Mouse (Mus musculus): ENCODE measurements around the gene Crls1. TPM values are rescaled to one million over a fixed set of nuclear protein-coding genes. Genes with fewer than 3 reads are reported as not detected.

Gene Crls1
- 28.3 and 28.8 TPM in 2 replicates for polyA plus RNA-seq (2012)

GRCm38 (mm10) chr2:132846407-132847358, at the start of gene Crls1:
Gene Crls1, plus strand, starts transcription at chr2:132846666.

GRCm38 (mm10) chr2:132815608-132816314, 30.7 kb upstream of the Crls1 start, which contains the start of the genes Trmt6 and Mcm8:
Gene Trmt6, minus strand, starts transcription at chr2:132816055.
Gene Mcm8, plus strand, starts transcription at chr2:132816141.

GRCm38 (mm10) chr2:132880844-132881645, 34.6 kb downstream of the Crls1 start, which contains the start of gene Lrrn4:
Gene Lrrn4, minus strand, starts transcription at chr2:132880891.

Other genes starting within 250 kb of the Crls1 start
- 0.37 and 0.64 TPM in 2 replicates for gene Shld1, start 159.7 kb upstream of the Crls1 start, polyA plus RNA-seq (2012)
- not detected in 2 replicates for gene Chgb, start 65.4 kb upstream of the Crls1 start, polyA plus RNA-seq (2012)
- gene Trmt6, start 30.6 kb upstream of the Crls1 start, polyA plus RNA-seq (2012), result 6.7 and 12.6 TPM in 2 replicates
- gene Mcm8, start 30.5 kb upstream of the Crls1 start, polyA plus RNA-seq (2012), result 2.0 and 2.9 TPM in 2 replicates
- gene Lrrn4, start 34.2 kb downstream of the Crls1 start, polyA plus RNA-seq (2012), result 0.18 and 0.39 TPM in 2 replicates
- not detected in 2 replicates for gene Fermt1, start 99.2 kb downstream of the Crls1 start, polyA plus RNA-seq (2012)